Mouse (Mus musculus) heart, postnatal 4 days (tissue): ENCODE measurements at regions not wholly inside any gene's neighbourhood (a gene's known extent, or its start where the extent isn't known, plus 50 kb on each side); places are given as distances from the start of the nearest gene placed in this dataset.
A peak's percentile ranks its signal among the peaks of the same experiment; 100 is the strongest.

Experiments used
- DNase-seq: peaks from one replicate; pipeline ENCODE4 v3.0.0; 2021

DNA sequence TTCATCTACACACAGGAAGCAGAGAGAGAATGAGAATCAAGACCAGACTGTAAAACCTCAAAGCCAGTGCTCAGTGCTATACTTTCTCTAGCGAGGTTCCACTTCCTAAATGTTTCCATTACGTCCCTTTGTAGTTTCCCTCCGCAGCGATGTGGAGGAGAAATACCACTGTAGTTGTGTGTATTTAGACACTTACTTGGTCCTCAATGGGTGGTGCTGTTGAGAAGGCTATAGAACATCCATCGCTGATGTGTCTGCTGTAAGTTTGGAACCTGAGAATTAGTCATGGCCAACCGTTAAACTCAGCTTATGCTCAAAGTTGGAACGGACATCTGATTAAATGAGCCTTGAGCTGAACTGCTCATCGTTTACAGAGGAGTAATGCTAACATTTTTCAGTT is 170.7 kb upstream of the Lyplal1 start:
- DNase-seq: no peak

- no peak for DNase-seq
Measured at GRCm38 (mm10) chr1:186286401-186286800, 169.3 kb upstream of the Lyplal1 start.

GRCm38 (mm10) chr1:186277981-186278634 is 161.0 kb upstream of the Lyplal1 start:
- no peak for DNase-seq

- no peak for DNase-seq
Measured at GRCm38 (mm10) chr1:186271436-186271835, 154.3 kb upstream of the Lyplal1 start.

DNA sequence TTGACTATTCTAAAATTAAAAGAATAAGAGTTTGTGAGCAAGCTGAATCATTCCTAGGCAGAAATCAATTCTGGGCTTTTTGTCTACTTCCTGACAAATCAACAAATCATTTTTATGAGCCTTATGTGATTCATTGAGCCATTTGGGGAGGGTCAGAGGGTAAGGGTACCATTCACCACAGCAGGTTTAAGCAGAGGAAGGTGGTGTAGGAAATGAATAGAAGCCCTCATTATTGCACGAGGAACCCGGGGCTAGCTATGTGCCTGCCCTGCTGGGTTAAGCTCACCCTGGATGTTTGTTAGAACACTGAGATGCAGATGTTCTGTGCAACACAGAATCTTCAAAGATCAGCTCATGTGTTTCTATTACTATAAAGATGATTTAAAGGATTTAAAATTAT is 150.2 kb upstream of the Lyplal1 start:
- DNase-seq: no peak

- peak; percentile 73 for DNase-seq
Measured at GRCm38 (mm10) chr1:186264639-186265038, 147.5 kb upstream of the Lyplal1 start.

DNA sequence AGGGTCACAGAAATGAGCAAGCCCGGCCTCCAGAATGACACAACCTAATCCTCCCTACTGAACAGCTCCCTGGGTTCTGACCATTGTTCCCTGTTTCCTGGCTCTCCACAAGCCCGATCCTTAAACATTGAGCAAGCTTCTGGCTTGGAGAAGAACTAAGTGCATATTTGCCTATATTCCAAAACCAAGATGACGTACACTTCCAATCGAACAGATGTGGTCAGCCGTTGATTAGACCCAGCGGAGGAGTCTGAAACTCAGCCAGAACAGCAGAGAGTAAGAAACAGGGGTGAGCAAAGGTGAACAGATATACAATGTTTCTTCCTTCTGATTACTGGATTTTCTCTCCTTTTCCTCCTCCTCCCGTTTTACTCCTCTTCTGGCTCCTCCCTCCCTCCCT is 146.8 kb upstream of the Lyplal1 start:
- DNase-seq: peak; percentile 32

- DNase-seq: no peak
Measured at GRCm38 (mm10) chr1:186263196-186263595, 146.1 kb upstream of the Lyplal1 start.

DNA sequence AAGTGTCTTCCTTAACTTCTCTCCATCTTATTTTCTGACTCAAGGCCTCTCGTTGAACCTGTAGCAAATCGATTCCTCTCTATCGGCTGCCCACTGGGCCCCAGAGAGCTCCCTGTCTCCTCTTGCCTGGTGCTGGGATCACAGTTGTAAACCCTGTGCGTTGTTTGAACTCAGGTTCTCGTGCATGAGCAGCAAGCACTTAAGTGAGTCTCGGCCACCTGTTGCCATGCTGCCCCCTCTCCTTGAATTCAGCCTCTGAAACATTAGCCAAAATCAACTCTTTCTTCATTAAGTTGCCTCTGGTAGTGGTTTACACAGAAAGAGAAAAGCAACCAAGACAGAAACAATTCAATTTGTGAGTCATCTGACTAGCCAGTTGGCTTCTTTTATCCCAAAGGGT is 144.9 kb upstream of the Lyplal1 start:
- DNase-seq: no peak

GRCm38 (mm10) chr1:186261326-186261833 is 144.3 kb upstream of the Lyplal1 start:
- DNase-seq: peak; percentile 90

GRCm38 (mm10) chr1:186257611-186258010 is 140.5 kb upstream of the Lyplal1 start:
- no peak for DNase-seq

- DNase-seq: no peak
Measured at GRCm38 (mm10) chr1:186255476-186256080, 138.5 kb upstream of the Lyplal1 start.

DNA sequence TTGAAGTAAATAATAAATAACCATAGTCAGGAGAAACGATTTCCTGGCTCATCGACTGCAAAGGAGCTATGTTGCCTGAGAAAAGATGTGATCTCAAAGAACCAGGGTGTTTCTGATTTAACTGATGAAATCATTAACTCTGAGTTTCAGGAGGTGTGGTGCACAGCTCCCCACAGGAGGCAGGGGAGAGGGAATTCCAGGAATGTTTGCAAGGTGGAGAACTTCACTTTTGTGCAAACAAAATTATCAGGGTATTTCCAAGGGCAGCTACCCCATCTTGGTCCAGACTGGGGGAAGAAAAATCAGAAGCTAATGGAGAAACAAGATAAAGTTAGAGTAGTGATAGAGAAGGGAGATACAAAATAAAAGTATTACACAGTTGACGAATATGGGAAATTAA is 137.4 kb upstream of the Lyplal1 start:
- no peak for DNase-seq

GRCm38 (mm10) chr1:186252551-186252950 is 135.4 kb upstream of the Lyplal1 start:
- no peak for DNase-seq

GRCm38 (mm10) chr1:186250316-186250715 is 133.2 kb upstream of the Lyplal1 start:
- DNase-seq: peak; percentile 18

DNA sequence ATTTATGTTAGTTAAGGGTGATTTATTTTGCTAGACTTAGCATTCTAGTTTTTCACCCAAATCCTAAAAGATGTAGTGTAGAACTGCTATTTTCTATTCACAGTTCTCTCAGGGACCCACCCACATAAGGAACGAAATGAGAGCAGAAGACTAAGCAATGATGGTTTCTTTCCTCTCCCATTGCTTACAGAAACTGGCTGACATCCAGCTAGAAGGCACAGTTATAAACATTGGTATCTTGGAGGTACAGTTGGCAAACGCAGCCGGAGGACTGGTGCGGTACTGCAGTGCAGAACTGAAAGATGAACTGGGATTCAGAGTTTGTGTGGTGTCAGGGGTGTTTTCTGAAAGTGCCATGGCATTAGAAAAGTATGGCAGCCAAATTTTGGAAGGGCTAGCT is 132.1 kb upstream of the Lyplal1 start:
- no peak for DNase-seq

GRCm38 (mm10) chr1:186245723-186246440 is 128.8 kb upstream of the Lyplal1 start:
- no peak for DNase-seq

- DNase-seq: no peak
Measured at GRCm38 (mm10) chr1:186241112-186241511, 124.0 kb upstream of the Lyplal1 start.

GRCm38 (mm10) chr1:186237556-186237955 is 120.4 kb upstream of the Lyplal1 start:
- no peak for DNase-seq

DNA sequence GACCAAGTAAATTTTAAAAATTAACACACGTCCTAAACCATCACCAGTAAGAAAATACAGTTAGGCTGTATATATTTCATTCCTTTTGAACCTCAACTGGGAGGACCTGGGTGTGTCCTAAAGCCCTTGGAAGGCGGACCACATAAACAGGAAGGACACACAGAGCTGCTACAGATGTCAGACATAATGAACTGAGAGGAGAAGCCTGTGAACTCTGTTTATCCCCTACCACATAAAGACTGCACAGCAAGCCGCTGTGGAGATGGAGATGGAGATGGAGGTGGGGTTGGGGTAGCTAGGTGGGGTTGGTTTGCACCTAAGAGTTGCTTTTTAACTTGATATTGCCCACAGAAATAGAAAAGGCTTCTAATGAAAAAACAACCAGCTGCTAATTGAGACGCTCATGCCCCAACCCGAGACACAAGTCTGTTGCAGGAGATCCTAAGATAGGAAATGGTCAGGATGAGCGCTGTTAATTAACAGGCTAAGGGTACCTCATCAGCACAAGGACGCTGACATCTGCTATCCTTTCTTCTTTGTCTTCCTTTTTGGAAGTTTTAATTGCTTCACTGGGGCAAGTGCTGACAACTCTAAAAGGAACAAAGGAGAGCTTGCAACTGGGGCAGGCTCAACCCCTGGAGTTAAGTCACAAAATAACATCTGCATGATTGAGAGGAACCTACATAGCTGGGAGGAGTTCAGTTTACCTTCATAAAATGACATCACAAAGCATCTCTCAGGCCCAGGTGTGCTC is 119.3 kb upstream of the Lyplal1 start:
- no peak for DNase-seq

GRCm38 (mm10) chr1:186234536-186234935 is 117.4 kb upstream of the Lyplal1 start:
- DNase-seq: no peak

GRCm38 (mm10) chr1:186230476-186230875 is 113.4 kb upstream of the Lyplal1 start:
- no peak for DNase-seq

DNA sequence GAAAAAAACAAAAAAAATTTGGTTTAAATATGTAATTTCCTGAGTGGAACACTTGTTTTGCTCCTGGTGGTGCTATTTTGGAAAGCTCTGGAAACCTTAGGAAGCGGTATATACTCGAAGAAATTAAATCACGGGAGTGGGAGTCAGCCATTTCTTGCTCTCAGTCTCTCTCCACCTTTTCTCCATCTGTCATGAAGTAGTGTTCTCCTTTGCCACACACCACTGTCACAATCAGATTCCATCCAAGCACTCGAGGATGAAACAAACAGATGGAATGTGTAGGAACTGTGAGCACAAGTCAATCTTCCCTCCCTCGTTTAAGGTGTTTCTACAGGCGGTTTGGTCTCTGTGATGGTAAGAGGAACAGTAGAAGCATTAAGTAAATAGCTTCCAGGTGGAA is 112.7 kb upstream of the Lyplal1 start:
- DNase-seq: no peak
